Mouse (Mus musculus) adipose tissue, adult 10 weeks (tissue): ENCODE measurements around the gene Ubr7. TPM values are rescaled to one million over a fixed set of nuclear protein-coding genes. Genes with fewer than 3 reads are reported as not detected.

Source experiments
- polyA plus RNA-seq: library from polyadenylated mRNA; stranded (reverse); fragments of 350-450 nt; fragmentation: Illumina TruSeq; extraction: RNeasy Lipid Tissue Mini Kit (QIAGEN cat#74804); gene quantifications from one replicate; pipeline ENCODE4 v1.2.3, GENCODE M21; 2014; ENCODE audit warnings: low read depth, low replicate concordance

Ubr7 gene
- 26.0 TPM for polyA plus RNA-seq

DNA sequence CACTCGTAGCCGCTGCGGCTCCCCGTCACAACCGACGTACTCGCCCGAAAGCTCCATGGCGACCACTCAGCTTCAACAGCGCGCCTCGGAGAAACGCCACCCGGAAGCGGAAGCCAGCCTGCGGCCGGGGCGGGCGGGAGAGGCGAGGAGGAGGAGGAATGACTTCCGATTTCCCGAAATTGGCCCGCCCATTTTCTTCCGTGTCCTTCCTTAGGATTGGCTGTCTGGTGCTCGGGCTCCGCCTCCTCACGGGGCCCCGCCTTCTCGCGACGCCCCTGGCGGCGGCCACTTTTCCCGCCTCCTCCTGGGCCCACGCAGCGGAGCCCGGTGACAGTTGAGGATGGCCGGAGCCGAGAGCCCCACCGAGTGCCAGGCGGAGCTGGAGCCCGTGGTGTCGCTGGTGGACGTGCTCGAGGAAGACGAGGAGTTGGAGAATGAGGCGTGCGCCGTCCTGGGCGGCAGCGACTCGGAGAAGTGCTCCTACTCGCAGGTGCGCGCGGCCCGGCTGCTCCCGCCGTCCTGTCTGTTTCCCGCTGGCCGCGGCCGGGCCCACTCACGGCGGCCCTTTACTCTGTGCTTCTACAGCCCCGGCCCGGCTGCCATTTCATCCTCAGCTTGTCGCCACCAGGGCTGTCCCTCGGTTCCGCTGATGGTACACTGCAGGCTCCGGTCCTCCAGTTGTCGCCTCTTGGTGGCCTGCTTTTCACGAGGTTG, at the start of gene Ubr7, which contains the start of the genes Gm28051 and Gon7:
TSS of gene Ubr7 (plus strand) at position 279 of the 714 bp plus-strand sequence.
TSS of gene Gm28051 (minus strand) at position 77 of the 714 bp plus-strand sequence.
TSS of gene Gon7 (minus strand) at position 115 of the 714 bp plus-strand sequence.

DNA sequence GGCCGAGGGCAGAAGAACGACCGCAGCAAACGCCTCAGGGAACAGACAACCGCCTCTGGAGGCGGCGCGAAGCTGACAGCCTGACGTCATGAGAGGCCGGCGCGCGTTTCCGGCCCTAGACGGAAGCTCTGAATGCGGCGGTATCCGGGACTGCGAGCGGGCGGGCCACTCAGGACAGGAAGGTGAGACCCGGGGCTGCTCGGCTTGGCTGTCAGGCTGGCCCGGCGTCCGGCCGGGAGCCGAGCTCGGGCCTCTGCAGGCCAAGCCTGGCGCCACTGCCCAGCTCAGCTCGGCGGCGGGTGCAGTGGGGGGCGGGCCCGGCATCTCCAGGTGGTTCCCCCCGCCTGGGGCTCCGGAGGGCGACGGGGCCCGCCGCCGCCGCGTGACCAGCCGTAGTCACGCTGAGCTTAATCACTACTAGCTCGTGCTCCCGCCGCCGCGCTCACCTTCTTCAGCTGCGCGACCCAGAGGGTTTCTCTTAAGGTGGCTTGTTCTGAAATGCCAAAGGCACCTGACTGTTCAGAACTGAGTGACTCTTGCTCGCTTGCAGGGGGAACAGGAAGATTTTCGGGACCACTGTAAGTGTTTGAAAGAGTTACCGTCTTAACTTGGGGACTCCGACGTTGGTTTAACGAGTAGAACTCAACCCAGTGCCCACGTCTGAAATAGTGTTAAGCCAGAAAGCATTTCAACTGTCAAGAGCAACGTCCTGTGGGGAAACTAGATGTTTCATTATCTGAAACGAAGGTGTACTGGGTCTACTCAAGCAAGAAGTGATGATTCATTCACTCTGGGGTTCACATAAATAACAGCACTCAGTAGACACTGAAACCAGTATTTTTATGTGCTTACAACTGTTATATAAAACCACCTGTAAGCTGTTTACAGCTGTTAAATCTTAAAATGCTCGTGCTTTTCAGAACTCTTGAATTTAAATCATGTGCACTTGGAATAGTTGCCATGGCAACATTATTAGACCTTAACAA, 13.9 kb upstream of the Ubr7 start, which contains the start of the genes Moap1 and Tmem251:
TSS of gene Moap1 (minus strand) at position 73 of the 986 bp plus-strand sequence.
TSS of gene Tmem251 (plus strand) at position 174 of the 986 bp plus-strand sequence.

DNA sequence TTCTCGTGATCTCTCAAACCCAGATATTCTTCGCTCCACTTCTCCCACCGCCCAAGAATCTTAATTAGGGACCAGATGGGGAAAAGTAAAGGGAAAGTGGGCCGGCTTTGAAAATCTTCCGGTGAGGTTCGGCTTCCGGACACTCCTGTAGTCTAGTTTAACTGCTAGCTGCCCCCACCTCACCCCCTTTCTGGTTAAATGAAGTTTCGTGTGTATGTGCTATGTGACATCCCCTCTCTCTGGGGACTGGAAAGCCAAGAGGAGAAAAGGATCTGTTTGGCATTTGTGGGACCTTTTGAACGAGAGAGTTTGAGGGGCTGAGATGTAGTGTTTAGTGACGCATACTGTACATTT, 613 bp downstream of the Ubr7 start, which contains the start of gene Gm20604:
TSS of gene Gm20604 (minus strand) at position 270 of the 354 bp plus-strand sequence.

Other genes starting within 250 kb of the Ubr7 start
- 0.16 TPM for gene Chga, start 203.0 kb upstream of the Ubr7 start, polyA plus RNA-seq
- gene Itpk1, start 53.0 kb upstream of the Ubr7 start, polyA plus RNA-seq, result 60.2 TPM
- gene Moap1, start 14.3 kb upstream of the Ubr7 start, polyA plus RNA-seq, result 6.3 TPM
- gene Tmem251, start 14.2 kb upstream of the Ubr7 start, polyA plus RNA-seq, result 4.1 TPM
- not detected for gene Gm28051, start 202 bp upstream of the Ubr7 start, polyA plus RNA-seq
- 11.1 TPM for gene Gon7, start 164 bp upstream of the Ubr7 start, polyA plus RNA-seq
- 7.5 TPM for gene Gm20604, start 705 bp downstream of the Ubr7 start, polyA plus RNA-seq
- 16.0 TPM for gene Btbd7, start 120.5 kb downstream of the Ubr7 start, polyA plus RNA-seq
- 17.9 TPM for gene Cox8c, start 141.3 kb downstream of the Ubr7 start, polyA plus RNA-seq
- gene Unc79, start 190.9 kb downstream of the Ubr7 start, polyA plus RNA-seq, result 0.60 TPM